Mouse (Mus musculus): Measurements from ENCODE around the gene Hnrnpab. TPM values are rescaled to one million over a fixed set of nuclear protein-coding genes. Genes with fewer than 3 reads are reported as not detected.
A peak's percentile ranks its signal among the peaks of the same experiment; 100 is the strongest.
"Not testable (repeated sequence)": the region's sequence is repeated elsewhere in the genome, so short reads cannot be mapped to it uniquely, and the experiment has no call there.

Gene Hnrnpab
- polyA plus RNA-seq, 1 experiment from 2014 or later: 399 TPM

DNA sequence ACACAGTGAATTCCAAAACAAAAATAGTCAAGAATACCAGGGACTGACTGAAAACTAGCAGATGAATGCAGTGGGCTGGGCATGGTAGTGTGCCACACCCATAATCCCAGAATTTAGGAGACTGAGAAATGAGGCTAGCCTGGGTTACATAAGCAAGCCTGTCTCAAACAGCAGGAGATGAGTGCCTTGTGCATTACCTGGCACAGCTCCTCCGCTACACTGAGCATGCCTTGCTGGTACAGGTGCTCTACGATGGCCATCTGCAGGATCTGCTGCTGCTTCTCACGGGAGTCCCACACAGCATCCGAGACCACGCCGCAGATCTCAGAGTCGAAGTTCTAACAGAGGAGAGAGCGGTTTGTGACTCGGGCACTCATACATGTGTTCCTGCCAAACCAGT, 20.8 kb upstream of the Hnrnpab start:
- WGBS: 97% methylated on average over 9 of the region's 9 CpGs
- DNase-seq (ENCODE audit: low spot score) (no peak), ATAC-seq (ENCODE audit: low FRiP score) (no peak)
- peaks cover 68% of the 10 kb centered on the region for H3K36me3 ChIP-seq (replicated peaks; ENCODE audit: control insufficient read depth, insufficient read depth)
- H3K27ac ChIP-seq: no peak overlapping the region
- H3K4me1 ChIP-seq (replicated peaks; ENCODE audit: control insufficient read depth, insufficient read depth, low read length): no peaks in the 10 kb centered on the region
- H3K4me3 ChIP-seq (replicated peaks; ENCODE audit: low read length): no peak overlapping the region
- no peaks in the 10 kb centered on the region for H3K27me3 ChIP-seq (ENCODE audit: control insufficient read depth, insufficient read depth, low read length)
- H3K4me2 ChIP-seq (replicated peaks): no peak overlapping the region
- no peak overlapping the region for H3K9ac ChIP-seq
- no peaks in the 10 kb centered on the region for H3K9me3 ChIP-seq (ENCODE audit: control insufficient read depth, low read length)

GRCm38 (mm10) chr11:51625187-51625820, 18.7 kb upstream of the Hnrnpab start:
- H3K27me3 ChIP-seq (ENCODE audit: control insufficient read depth, insufficient read depth, low read length): no peaks in the 10 kb centered on the region
- ATAC-seq (ENCODE audit: low FRiP score) (no peak), DNase-seq (ENCODE audit: low spot score) (no peak)
- peaks cover 4% of the 10 kb centered on the region for H3K4me1 ChIP-seq (replicated peaks; ENCODE audit: control insufficient read depth, insufficient read depth, low read length)
- H3K9me3 ChIP-seq (ENCODE audit: control insufficient read depth, low read length): no peaks in the 10 kb centered on the region
- peaks cover 79% of the 10 kb centered on the region for H3K36me3 ChIP-seq (replicated peaks; ENCODE audit: control insufficient read depth, insufficient read depth)
- H3K27ac ChIP-seq: no peak overlapping the region
- H3K9ac ChIP-seq: no peak overlapping the region
- H3K4me3 ChIP-seq (replicated peaks; ENCODE audit: low read length): no peak overlapping the region
- WGBS: 80% methylated on average over 5 of the region's 5 CpGs
- no peak overlapping the region for H3K4me2 ChIP-seq (replicated peaks)

DNA sequence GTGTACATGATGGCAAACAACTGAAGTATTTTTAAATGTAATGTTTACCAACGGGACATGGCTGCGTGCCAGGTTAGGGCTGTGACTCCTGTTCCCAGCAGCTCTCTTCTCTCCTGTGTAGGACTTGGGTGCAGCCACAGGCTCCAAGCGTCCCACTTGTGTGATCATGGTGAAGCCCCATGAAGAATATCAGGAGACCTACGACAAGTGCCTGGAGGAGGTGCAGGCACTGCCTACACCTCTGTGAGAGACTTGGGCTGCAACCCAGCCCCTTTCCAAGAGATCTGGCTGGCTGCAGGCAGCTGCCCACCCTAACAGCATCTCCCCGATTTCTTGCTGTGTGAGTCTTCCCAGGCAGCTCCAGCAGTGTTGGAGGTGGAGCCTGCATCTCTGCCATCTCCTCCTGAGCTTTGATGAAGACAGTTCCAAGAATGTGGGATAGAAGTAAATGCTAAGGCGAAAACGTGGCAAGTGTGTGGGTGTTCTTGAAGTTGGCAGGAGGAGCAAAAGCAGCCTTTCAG, 16.4 kb upstream of the Hnrnpab start:
- Histone ChIP-seq H3K27me3 (ENCODE audit: control insufficient read depth, insufficient read depth, low read length) (no peaks in the 10 kb centered on the region), H3K36me3 (replicated peaks; ENCODE audit: control insufficient read depth, insufficient read depth) (peaks cover 63% of the 10 kb centered on the region), H3K4me1 (replicated peaks; ENCODE audit: control insufficient read depth, insufficient read depth, low read length) (peaks cover 7% of the 10 kb centered on the region), H3K4me3 (replicated peaks; ENCODE audit: low read length) (no peak overlapping the region), H3K4me2 (replicated peaks) (no peak overlapping the region), H3K9me3 (ENCODE audit: control insufficient read depth, low read length) (no peaks in the 10 kb centered on the region), H3K27ac (no peak overlapping the region), H3K9ac (no peak overlapping the region)
- 89% methylated on average over 7 of the region's 7 CpGs for WGBS
- ATAC-seq (ENCODE audit: low FRiP score) (no peak), DNase-seq (ENCODE audit: low spot score) (no peak)

DNA sequence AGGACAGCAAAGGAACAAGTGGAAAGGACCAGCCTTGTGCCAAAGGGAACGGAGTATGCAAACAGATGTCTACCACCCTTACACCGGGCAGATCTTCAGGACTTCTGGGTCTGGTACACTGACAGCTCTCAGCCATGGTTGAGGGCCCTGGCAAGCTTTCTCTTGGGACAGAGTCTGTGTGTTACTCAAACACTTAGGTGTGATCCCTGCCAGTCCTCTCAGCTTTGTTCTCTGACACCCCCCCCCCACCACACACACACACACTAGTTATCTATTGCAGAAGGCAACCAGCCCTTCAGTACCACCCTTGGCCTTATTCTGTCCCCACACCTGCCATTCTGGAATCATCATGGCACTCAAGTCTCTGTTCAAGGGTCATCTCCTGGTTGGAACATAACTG, 15.1 kb upstream of the Hnrnpab start:
- DNase-seq (ENCODE audit: low spot score) (no peak), ATAC-seq (ENCODE audit: low FRiP score) (no peak)
- no peaks in the 10 kb centered on the region for H3K9me3 ChIP-seq (ENCODE audit: control insufficient read depth, low read length)
- H3K4me3 ChIP-seq (replicated peaks; ENCODE audit: low read length): no peak overlapping the region
- peaks cover 7% of the 10 kb centered on the region for H3K4me1 ChIP-seq (replicated peaks; ENCODE audit: control insufficient read depth, insufficient read depth, low read length)
- H3K27me3 ChIP-seq (ENCODE audit: control insufficient read depth, insufficient read depth, low read length): no peaks in the 10 kb centered on the region
- H3K4me2 ChIP-seq (replicated peaks): no peak overlapping the region
- no peak overlapping the region for H3K27ac ChIP-seq
- H3K36me3 ChIP-seq (replicated peaks; ENCODE audit: control insufficient read depth, insufficient read depth): peaks cover 51% of the 10 kb centered on the region
- no peak overlapping the region for H3K9ac ChIP-seq
- WGBS: 93% methylated on average over 2 of the region's 2 CpGs

DNA sequence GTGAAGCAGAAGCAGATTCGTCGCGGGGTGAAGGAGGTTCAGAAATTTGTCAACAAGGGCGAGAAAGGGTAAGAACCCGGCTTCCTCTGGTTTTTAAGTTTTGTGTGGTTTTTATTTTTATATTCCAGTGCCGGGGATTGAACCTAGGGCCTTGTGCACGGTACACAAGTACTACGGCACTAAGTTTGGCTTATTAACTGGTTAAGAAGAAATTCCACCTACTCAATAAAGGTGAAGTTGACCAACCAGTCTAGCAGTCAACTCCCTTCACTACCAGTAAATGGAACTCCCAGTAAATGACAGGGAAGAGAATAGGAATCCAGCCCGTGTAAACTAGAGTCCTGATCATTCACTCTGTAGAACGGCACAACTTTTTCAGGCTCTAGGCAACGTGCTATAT, 13.4 kb upstream of the Hnrnpab start:
- Histone ChIP-seq H3K4me1 (replicated peaks; ENCODE audit: control insufficient read depth, insufficient read depth, low read length) (peaks cover 13% of the 10 kb centered on the region), H3K27me3 (ENCODE audit: control insufficient read depth, insufficient read depth, low read length) (no peaks in the 10 kb centered on the region)
- WGBS: 1% methylated on average over 11 of the region's 11 CpGs

GRCm38 (mm10) chr11:51619409-51620060, 12.9 kb upstream of the Hnrnpab start, which contains the start of gene Nhp2:
TSS of gene Nhp2 (plus strand) at chr11:51619735.
- Histone ChIP-seq H3K4me3 (replicated peaks; ENCODE audit: low read length) (peak within 1 kb of the TSS; percentile 59), H3K9ac (peak within 1 kb of the TSS; percentile 73), H3K4me2 (replicated peaks) (peak within 1 kb of the TSS; percentile 89), H3K36me3 (replicated peaks; ENCODE audit: control insufficient read depth, insufficient read depth) (peaks cover 31% of the 10 kb centered on the region), H3K27me3 (ENCODE audit: control insufficient read depth, insufficient read depth, low read length) (no peaks in the 10 kb centered on the region), H3K4me1 (replicated peaks; ENCODE audit: control insufficient read depth, insufficient read depth, low read length) (peaks cover 13% of the 10 kb centered on the region), H3K9me3 (ENCODE audit: control insufficient read depth, low read length) (no peaks in the 10 kb centered on the region), H3K27ac (no peak within 1 kb of the TSS)
- DNase-seq (ENCODE audit: low spot score) (peak; percentile 97), ATAC-seq (ENCODE audit: low FRiP score) (peak; percentile 94)
- WGBS: under 1% methylated on average over 51 of the region's 51 CpGs

More for the DNA sequence above, 13.4 kb upstream of the Hnrnpab start:
- peaks cover 37% of the 10 kb centered on the region for H3K36me3 ChIP-seq (replicated peaks; ENCODE audit: control insufficient read depth, insufficient read depth)
- peak overlapping the region; percentile 73 for H3K9ac ChIP-seq
- H3K4me2 ChIP-seq (replicated peaks): peak overlapping the region; percentile 89
- H3K27ac ChIP-seq: no peak overlapping the region
- ATAC-seq (ENCODE audit: low FRiP score) (no peak), DNase-seq (ENCODE audit: low spot score) (no peak)
- peak overlapping the region; percentile 59 for H3K4me3 ChIP-seq (replicated peaks; ENCODE audit: low read length)
- no peaks in the 10 kb centered on the region for H3K9me3 ChIP-seq (ENCODE audit: control insufficient read depth, low read length)

GRCm38 (mm10) chr11:51618894-51619408, 12.3 kb upstream of the Hnrnpab start:
- no peak overlapping the region for H3K27ac ChIP-seq
- no peak overlapping the region for H3K9ac ChIP-seq
- no peaks in the 10 kb centered on the region for H3K27me3 ChIP-seq (ENCODE audit: control insufficient read depth, insufficient read depth, low read length)
- H3K4me3 ChIP-seq (replicated peaks; ENCODE audit: low read length): peak overlapping the region; percentile 59
- peak overlapping the region; percentile 89 for H3K4me2 ChIP-seq (replicated peaks)
- H3K36me3 ChIP-seq (replicated peaks; ENCODE audit: control insufficient read depth, insufficient read depth): peaks cover 25% of the 10 kb centered on the region
- no peaks in the 10 kb centered on the region for H3K9me3 ChIP-seq (ENCODE audit: control insufficient read depth, low read length)
- H3K4me1 ChIP-seq (replicated peaks; ENCODE audit: control insufficient read depth, insufficient read depth, low read length): peaks cover 13% of the 10 kb centered on the region
- ATAC-seq (ENCODE audit: low FRiP score) (peak; percentile 42; the same call in 1 of the 2 replicates), DNase-seq (ENCODE audit: low spot score) (no peak)
- 53% methylated on average over 8 of the region's 8 CpGs for WGBS

- Histone ChIP-seq H3K4me3 (replicated peaks; ENCODE audit: low read length) (no peak overlapping the region), H3K4me2 (replicated peaks) (no peak overlapping the region), H3K36me3 (replicated peaks; ENCODE audit: control insufficient read depth, insufficient read depth) (peaks cover 14% of the 10 kb centered on the region), H3K9ac (no peak overlapping the region), H3K9me3 (ENCODE audit: control insufficient read depth, low read length) (no peaks in the 10 kb centered on the region), H3K4me1 (replicated peaks; ENCODE audit: control insufficient read depth, insufficient read depth, low read length) (peaks cover 13% of the 10 kb centered on the region), H3K27ac (no peak overlapping the region), H3K27me3 (ENCODE audit: control insufficient read depth, insufficient read depth, low read length) (no peaks in the 10 kb centered on the region)
- 3% methylated on average over 4 of the region's 4 CpGs for WGBS
- DNase-seq (ENCODE audit: low spot score) (peak; percentile 77), ATAC-seq (ENCODE audit: low FRiP score) (no peak)
Measured at GRCm38 (mm10) chr11:51617693-51618092, 11.0 kb upstream of the Hnrnpab start.

- WGBS: 91% methylated on average over 7 of the region's 7 CpGs
- Histone ChIP-seq H3K4me3 (replicated peaks; ENCODE audit: low read length) (0 out of 2 replicates have a peak overlapping the region, but pooled peaks have one; percentile 27), H3K4me2 (replicated peaks) (peak overlapping the region; percentile 57), H3K4me1 (replicated peaks; ENCODE audit: control insufficient read depth, insufficient read depth, low read length) (peaks cover 13% of the 10 kb centered on the region), H3K9ac (0 out of 2 replicates have a peak overlapping the region, but pooled peaks have one; percentile 57)
- not testable (repeated sequence) for H3K27me3 ChIP-seq (ENCODE audit: control insufficient read depth, insufficient read depth, low read length); H3K27ac ChIP-seq; DNase-seq (ENCODE audit: low spot score); H3K9me3 ChIP-seq (ENCODE audit: control insufficient read depth, low read length); ATAC-seq (ENCODE audit: low FRiP score); H3K36me3 ChIP-seq (replicated peaks; ENCODE audit: control insufficient read depth, insufficient read depth)
Measured at GRCm38 (mm10) chr11:51616113-51616512, 9.5 kb upstream of the Hnrnpab start.

All from hindbrain, embryonic 14.5 days (tissue).